Mouse (Mus musculus): ENCODE data around the gene H13. TPM values are rescaled to one million over a fixed set of nuclear protein-coding genes. Genes with fewer than 3 reads are reported as not detected.

H13 gene
- total and polyA plus RNA-seq, 3 experiments, result 116 to 175 (median 137) TPM

DNA sequence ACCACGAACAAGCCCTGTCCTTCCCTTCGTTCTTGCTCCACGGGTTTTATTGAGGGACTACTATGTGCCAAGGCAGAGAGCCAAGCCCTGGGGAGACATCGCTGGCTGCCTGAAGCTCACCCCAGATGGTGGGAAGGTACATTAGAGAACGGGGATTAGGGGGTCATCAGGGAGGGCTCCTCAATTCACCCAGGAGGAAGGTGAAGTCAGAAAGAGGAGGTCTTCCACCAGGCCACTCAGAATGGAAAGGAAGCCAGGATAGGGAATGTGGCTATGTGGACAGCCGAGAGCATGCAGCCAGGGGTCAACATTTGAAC is 32.3 kb upstream of the H13 start:
- H3K4me3 ChIP-seq (replicated peaks in 1 of 3; ENCODE audit: low read depth in 2 of 3, low read length in 2 of 3, poor library complexity in 1 of 3), result peak overlapping the region; percentile 2 to 33 (median 15)
- H3K9ac ChIP-seq (ENCODE audit: insufficient read depth, low read depth), result no peak overlapping the region
- no peak for DNase-seq (ENCODE audit: extremely low read depth)
- peak overlapping the region; percentile 33 for H3K4me2 ChIP-seq (ENCODE audit: insufficient read depth, low read depth, poor library complexity, severe bottlenecking)
- dilution Hi-C loops (cut with MboI; ENCODE audit: extremely low pct_ligation_motif_present, extremely low pct_unique_long_range_greater_than_20kb, low sequenced_read_pairs) (no loop called here), in situ Hi-C loops (cut with MboI; ENCODE audit: low pct_ligation_motif_present, low pct_unique_long_range_greater_than_20kb, low sequenced_read_pairs) (no loop called here)
- peak overlapping the region; percentile 21 for H3K27ac ChIP-seq (ENCODE audit: insufficient read depth, low read depth)
- H3K36me3 ChIP-seq (replicated peaks in 1 of 2; ENCODE audit: control insufficient read depth in 1 of 2, insufficient read depth in 1 of 2, low read length in 1 of 2), result peaks cover 0 to 3% of the 10 kb centered on the region in 2 experiments
- peaks cover 30 to 80% of the 10 kb centered on the region in 2 experiments for H3K4me1 ChIP-seq (ENCODE audit: control insufficient read depth in 1 of 2, insufficient read depth in 2 of 2)
- TF ChIP-seq TCF12 (IDR thresholded peaks at IDR 0.05; ENCODE audit: low read depth, low read length), result no peak
- peak; percentile 67 for TF ChIP-seq ZKSCAN1 (IDR thresholded peaks at IDR 0.05; ENCODE audit: borderline replicate concordance, low read depth, low read length)
- TF ChIP-seq MXI1 (IDR thresholded peaks at IDR 0.05; ENCODE audit: low read depth, low read length), result no peak
- no peak for TF ChIP-seq UBTF (IDR thresholded peaks at IDR 0.05; ENCODE audit: low read depth, low read length)
- TF ChIP-seq E2F4 (IDR thresholded peaks at IDR 0.05; ENCODE audit: insufficient replicate concordance, low read depth, low read length), result no peak
- no peak for TF ChIP-seq CHD2 (IDR thresholded peaks at IDR 0.05; ENCODE audit: low read length)
- 0 out of 2 replicates have a peak, but pooled peaks have one; percentile 20 for TF ChIP-seq POLR2A (IDR thresholded peaks at IDR 0.05; ENCODE audit: low read depth, low read length)
- no peak for TF ChIP-seq SMC3 (IDR thresholded peaks at IDR 0.05; ENCODE audit: low read depth, low read length)
- TF ChIP-seq MAFK (IDR thresholded peaks at IDR 0.05; ENCODE audit: insufficient replicate concordance, low read length), result no peak
- no peak for TF ChIP-seq RCOR1 (conservative IDR thresholded peaks at IDR 0.05; ENCODE audit: low read depth, low read length)
- no peak for TF ChIP-seq MEF2A (IDR thresholded peaks at IDR 0.05; ENCODE audit: borderline replicate concordance, low read depth, low read length)
- TF ChIP-seq TBP (conservative IDR thresholded peaks at IDR 0.05; ENCODE audit: low read depth, low read length), result no peak
- no peak for TF ChIP-seq USF1 (IDR thresholded peaks at IDR 0.05; ENCODE audit: low read depth, low read length)
- H3K9me3 ChIP-seq (replicated peaks; ENCODE audit: low read length), result no peaks in the 10 kb centered on the region
- H3K27me3 ChIP-seq (replicated peaks), result no peaks in the 10 kb centered on the region
- no peaks in the 10 kb centered on the region for H3K79me2 ChIP-seq (replicated peaks; ENCODE audit: control insufficient read depth, extremely low read depth, insufficient read depth, poor library complexity, severe bottlenecking)

DNA sequence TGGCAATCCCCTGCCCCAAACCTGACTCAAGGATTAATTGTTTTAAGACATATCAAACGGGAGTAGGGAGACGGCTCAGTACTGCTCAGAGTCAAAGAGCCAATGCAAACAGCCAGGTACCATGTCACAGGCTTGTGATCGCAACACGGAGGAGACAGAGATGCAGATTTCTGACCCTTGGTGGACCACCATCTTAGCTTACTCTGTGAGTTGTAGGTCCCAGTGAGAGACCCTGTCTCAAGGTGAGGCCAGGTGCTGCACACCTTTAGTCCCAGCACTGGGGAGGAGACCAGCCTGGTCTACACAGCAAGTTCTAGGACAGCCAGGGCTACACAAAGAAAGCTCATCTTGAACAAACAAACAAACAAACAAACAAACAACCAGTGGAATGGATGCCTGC is 31.9 kb upstream of the H13 start:
- H3K79me2 ChIP-seq (replicated peaks; ENCODE audit: control insufficient read depth, extremely low read depth, insufficient read depth, poor library complexity, severe bottlenecking), result no peaks in the 10 kb centered on the region
- peak overlapping the region; percentile 33 for H3K4me2 ChIP-seq (ENCODE audit: insufficient read depth, low read depth, poor library complexity, severe bottlenecking)
- H3K4me3 ChIP-seq (replicated peaks in 1 of 3; ENCODE audit: low read depth in 2 of 3, low read length in 2 of 3, poor library complexity in 1 of 3), result peak overlapping the region in 1 of 3 experiments; percentile 2
- no peaks in the 10 kb centered on the region for H3K9me3 ChIP-seq (replicated peaks; ENCODE audit: low read length)
- TF ChIP-seq MAZ (IDR thresholded peaks at IDR 0.05; ENCODE audit: low read depth, low read length) (no peak), USF2 (conservative IDR thresholded peaks at IDR 0.05; ENCODE audit: low read depth, low read length) (no peak), MAX (IDR thresholded peaks at IDR 0.05; ENCODE audit: low read length) (no peak), ETS1 (conservative IDR thresholded peaks at IDR 0.05; ENCODE audit: low read depth, low read length) (no peak), CHD2 (IDR thresholded peaks at IDR 0.05; ENCODE audit: low read length) (no peak), NRF1 (IDR thresholded peaks at IDR 0.05; ENCODE audit: low read depth, low read length) (no peak), KAT2A (IDR thresholded peaks at IDR 0.05; ENCODE audit: insufficient replicate concordance, low read length) (no peak), ZNF384 (IDR thresholded peaks at IDR 0.05; ENCODE audit: low read depth, low read length) (no peak), TCF12 (IDR thresholded peaks at IDR 0.05; ENCODE audit: low read depth, low read length) (no peak), RAD21 (IDR thresholded peaks at IDR 0.05; ENCODE audit: low read depth, low read length) (no peak), ZC3H11A (IDR thresholded peaks at IDR 0.05; ENCODE audit: low read depth, low read length) (no peak), HCFC1 (IDR thresholded peaks at IDR 0.05; ENCODE audit: low read depth, low read length) (no peak), MAFK (IDR thresholded peaks at IDR 0.05; ENCODE audit: insufficient replicate concordance, low read length) (no peak)
- peaks cover 0 to 3% of the 10 kb centered on the region in 2 experiments for H3K36me3 ChIP-seq (replicated peaks in 1 of 2; ENCODE audit: control insufficient read depth in 1 of 2, insufficient read depth in 1 of 2, low read length in 1 of 2)
- H3K4me1 ChIP-seq (ENCODE audit: control insufficient read depth in 1 of 2, insufficient read depth in 2 of 2), result peaks cover 30 to 76% of the 10 kb centered on the region in 2 experiments
- H3K9ac ChIP-seq (ENCODE audit: insufficient read depth, low read depth), result no peak overlapping the region
- no peaks in the 10 kb centered on the region for H3K27me3 ChIP-seq (replicated peaks)
- in situ Hi-C loops (cut with MboI; ENCODE audit: low pct_ligation_motif_present, low pct_unique_long_range_greater_than_20kb, low sequenced_read_pairs), result no loop called here
- no peak overlapping the region for H3K27ac ChIP-seq (ENCODE audit: insufficient read depth, low read depth)
- no peak for DNase-seq (ENCODE audit: extremely low read depth)
- dilution Hi-C loops (cut with MboI; ENCODE audit: extremely low pct_ligation_motif_present, extremely low pct_unique_long_range_greater_than_20kb, low sequenced_read_pairs), result no loop called here
